Mouse (Mus musculus) monocyte, adult 2 months (primary cell): ENCODE measurements around the gene Ndufa1.
A peak's percentile ranks its signal among the peaks of the same experiment; 100 is the strongest.
"Not testable (repeated sequence)": the region's sequence is repeated elsewhere in the genome, so short reads cannot be mapped to it uniquely, and the experiment has no call there.

Experiments used
- DNase-seq, 2 experiments: peaks; one replicate each; pipeline ENCODE4 v3.0.0; 2022; ENCODE audit warnings: low spot score in 2 of 2, low read depth in 1 of 2

The Ndufa1 gene

DNA sequence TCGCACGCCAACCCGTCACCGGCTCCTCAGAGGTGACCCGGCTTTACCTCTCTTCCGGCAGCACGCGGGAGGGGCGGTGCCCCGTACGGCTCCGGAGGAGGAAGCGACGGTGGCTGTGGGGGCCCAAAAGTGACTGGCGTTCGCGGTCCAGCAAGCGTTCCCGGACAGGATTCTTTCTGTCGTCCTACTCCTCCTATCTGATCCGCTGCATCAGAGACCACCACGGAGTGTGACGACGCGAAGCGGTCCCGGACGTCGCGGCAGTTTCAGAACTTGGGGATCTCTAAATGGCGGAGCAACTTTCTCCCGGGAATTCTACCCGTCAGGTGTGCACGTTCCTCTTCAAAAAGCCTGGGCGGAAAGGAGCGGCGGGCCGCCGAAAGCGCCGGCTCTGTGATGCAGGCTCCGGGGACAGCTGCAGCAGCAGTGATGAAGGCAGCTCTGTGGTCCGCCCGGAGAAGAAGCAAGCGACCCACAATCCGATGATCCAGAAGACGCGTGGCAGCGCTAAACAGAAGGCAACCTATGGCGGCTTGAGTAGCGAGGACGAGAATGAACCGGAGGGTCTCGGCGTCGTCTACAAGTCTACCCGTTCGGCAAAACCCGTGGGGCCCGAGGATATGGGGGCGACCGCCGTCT is at the start of gene Ndufa1, which contains the start of gene Rnf113a1:
TSS of gene Ndufa1 (minus strand) at position 59 of the 639 bp plus-strand sequence.
TSS of gene Rnf113a1 (plus strand) at position 141 of the 639 bp plus-strand sequence.
- peak; percentile 3 to 26 for DNase-seq

DNA sequence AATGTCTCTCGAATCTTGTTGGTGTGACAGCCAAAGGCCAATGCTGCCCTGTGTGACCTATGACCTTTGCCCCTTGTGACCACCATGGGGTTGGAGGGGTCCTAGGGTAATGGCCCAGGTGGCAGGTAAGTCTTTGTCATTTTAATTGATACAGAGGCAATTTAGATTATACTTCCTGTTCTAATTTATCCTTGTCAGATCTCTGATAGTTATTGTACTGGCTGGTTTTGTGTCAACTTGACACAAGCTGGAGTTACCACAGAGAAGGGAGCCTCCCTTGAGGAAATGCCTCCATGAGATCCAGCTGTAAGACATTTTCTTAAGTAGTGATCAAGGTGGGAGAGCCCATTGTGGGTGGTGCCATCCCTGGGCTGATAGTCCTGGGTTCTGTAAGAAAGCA is 31.2 kb upstream of the Ndufa1 start, which contains the start of gene Rhox1:
TSS of gene Rhox1 (minus strand) at position 101 of the 400 bp plus-strand sequence.
- DNase-seq = not testable (repeated sequence)

DNA sequence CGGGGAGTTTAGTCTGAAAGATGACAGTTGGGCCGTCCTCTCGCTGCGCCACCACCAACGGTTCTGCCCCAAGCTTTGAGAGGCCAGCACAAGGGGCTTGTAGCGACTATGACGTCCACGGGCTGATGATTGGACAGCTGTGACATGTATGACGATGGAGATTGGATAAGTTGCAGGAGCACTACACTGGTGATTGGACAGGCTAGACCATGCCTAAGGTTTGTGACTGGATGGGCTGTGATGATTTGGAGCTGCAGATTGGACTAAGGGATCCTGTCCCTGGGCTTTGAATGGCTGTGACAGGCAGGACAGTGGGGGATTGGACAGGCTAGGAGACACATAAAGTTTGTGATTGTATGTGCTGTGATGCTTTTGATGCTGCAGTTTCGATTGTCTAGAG is 20.0 kb upstream of the Ndufa1 start, which contains the start of gene Gm9:
TSS of gene Gm9 (minus strand) at position 101 of the 400 bp plus-strand sequence.
- DNase-seq = no peak

DNA sequence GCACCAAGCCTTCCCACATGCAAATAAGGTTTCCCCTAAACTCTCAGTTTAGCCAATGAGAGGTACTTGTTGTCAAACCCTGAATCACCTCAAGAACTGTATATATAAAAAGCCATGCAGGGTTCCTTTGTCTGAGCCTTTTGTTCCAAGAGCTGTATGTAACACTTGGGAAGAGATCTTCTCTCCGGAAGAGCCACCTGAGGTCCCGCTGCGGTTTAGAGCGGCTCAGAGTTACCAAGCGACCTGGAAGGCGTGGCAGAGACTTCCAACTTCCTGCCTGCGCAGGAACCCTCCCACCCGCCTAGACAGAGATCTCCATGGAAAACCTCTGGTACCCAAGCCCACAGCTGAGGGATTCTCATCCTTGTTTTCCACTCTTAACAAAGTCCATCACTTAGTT is 7.7 kb upstream of the Ndufa1 start:
- no peak for DNase-seq

DNA sequence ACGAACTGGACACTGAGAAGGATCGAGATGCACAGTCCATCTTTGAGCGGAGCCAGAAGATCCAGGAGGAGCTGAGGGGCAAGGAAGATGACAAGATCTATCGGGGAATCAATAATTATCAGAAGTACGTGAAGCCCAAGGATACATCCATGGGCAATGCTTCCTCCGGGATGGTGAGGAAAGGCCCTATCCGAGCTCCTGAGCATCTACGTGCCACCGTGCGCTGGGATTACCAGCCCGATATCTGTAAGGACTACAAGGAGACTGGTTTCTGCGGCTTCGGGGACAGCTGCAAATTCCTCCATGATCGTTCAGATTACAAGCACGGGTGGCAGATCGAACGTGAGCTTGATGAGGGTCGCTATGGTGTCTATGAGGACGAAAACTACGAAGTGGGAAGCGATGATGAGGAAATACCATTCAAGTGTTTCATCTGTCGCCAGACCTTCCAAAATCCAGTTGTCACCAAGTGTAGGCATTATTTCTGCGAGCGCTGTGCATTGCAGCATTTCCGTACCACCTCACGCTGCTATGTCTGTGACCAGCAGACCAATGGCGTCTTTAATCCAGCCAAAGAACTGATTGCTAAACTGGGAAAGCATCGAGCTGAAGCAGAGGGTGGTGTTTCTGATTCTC is 899 bp upstream of the Ndufa1 start:
- DNase-seq = no peak

DNA sequence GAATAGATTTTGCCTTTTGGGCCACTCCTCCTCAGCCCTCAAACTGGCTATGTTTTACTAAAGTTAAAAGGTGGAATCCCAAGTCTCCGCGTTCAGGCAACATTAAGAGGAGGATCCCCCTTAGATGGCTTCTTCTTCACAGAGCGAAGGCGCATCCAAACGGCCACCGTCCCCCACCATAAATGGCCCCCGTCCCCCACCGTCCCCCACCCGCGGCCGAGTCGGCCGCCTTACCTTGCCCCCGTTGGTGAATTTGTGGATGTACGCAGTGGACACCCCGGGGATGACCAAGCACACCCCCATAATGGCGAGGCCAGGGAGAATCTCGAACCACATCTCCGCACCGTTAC is 233 bp downstream of the Ndufa1 start:
- no peak for DNase-seq

DNA sequence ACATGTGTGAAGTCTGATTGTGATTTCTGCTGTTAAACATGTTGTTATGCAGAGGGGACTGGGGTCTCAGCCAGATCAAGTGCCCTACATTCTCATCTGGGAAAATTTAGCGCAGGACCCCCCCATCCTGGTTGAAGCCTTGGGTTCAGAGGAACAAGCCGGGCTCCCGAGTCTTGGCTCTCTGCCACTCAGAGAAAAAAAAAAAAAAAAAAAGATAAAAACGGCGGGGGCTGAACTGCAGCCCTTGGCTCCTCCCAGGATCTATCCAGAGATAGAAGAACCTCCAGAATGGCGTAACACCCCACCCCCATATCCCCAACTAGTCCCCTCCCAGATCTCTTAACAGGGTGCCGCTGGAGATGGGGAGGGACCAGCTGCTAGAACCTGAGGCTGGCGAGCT is 6.6 kb downstream of the Ndufa1 start:
- DNase-seq = not testable (repeated sequence)

DNA sequence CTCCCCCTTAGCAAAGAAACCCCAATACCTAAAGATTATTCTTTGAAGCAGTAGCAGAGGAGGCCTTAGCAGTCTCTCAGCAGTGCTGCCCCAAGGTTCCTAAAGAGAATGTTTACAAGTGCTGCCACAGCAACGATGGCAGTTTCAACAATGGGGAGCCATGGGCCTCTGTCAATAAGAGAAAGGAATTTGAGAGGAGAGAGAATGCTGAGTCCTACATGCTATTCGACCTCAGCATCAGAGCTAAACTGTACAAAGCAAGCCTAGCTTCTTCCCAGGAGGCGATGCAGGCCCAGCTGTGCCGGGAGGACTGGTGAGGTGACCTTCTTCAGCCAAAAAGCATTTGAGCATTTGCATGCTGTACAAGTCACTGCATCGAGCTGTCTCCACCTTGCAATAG is 22.2 kb downstream of the Ndufa1 start, which contains the start of gene Akap14:
TSS of gene Akap14 (minus strand) at position 101 of the 400 bp plus-strand sequence.
- DNase-seq = no peak

DNA sequence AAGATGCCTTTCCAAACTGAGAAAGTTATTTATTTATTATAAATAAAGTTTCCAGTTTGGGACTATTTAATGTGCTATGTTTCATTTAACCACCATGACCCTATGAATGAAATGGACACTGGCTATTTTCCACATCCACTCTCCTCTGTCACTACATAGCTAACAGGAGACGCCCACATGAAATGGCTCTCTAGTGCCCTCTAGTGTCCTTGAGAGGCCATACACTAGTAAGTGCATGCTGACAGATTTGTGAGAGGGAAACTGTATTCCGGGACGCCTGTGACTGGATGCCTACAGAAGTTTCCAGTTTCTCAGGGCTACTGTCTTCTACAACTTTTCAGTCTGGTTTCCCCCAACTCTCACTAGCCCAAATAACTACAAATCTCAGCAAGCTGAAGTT is 23.9 kb downstream of the Ndufa1 start:
- no peak for DNase-seq

DNA sequence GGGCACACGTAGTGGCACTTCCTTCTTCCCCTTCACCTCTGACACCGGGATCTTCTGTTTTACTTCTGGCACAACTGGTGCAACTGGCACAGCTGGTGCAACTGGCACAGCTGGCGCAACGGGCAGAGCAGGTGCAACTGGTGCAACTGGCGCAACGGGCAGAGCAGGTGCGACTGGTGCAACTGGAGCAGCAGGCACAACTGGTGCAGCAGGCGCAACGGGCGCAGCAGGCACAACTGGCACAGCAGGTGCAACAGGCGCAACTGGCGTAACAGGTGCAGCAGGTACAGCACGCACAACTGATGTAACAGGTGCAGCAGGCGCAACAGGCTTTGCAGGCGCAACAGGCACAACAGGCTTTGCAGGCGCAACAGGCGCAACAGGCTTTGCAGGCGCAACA is 27.8 kb downstream of the Ndufa1 start:
- no peak for DNase-seq

DNA sequence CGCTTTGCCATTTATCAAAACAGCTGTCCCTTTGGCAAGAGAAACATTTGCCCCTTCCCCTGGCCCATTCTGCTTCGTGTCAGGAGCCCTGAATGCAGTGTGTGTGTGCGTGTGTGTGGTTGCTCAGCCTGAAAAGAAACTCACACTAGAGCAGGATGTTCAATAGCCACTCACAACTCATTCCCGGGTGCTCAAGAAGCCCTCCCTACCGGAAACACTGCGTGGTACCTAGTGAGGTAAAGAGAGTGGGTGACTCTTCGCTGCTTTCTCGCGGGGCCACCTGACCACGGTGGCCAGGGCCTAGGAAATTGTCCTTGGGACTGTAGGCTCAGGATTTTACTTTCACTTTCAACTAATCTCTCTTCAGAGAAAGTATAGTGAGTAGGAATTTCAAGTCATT is 29.8 kb downstream of the Ndufa1 start:
- no peak for DNase-seq

DNA sequence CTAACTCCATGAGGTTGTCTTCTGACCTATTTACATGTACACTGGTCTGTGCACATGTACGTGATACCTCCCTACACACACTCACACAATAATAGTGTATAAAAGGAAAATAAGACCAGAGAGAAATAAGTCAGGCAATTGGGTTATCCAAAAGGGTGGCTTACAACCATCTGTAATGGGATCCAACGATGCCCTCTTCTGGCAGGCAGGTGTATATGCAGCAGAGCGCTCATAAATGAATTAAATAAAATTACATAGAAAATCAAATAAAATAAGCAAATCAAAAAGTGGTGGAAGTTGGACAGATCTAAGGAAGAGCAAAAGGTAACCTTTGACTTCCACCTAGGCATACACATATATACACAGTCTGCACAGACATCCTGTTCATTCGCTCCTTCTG is 33.1 kb downstream of the Ndufa1 start:
- no peak for DNase-seq

DNA sequence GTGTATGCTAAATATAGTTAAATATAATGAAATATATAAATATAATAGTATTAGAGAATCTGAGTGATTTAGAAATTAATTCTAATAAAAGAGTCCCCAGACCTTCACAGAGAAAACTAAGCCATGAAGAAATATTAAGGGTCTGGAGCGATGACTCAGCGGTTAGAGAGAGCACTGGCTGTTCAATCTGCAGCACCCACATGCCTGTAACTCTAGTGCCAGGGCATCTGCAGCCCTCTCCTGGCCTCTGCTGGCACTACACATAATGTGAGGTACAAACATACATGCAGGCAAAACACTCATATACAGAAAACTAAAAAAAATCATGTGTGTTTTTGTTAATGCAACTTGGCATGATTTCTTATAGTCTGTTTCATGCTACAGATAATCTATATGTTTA is 46.0 kb downstream of the Ndufa1 start:
- DNase-seq = no peak

DNA sequence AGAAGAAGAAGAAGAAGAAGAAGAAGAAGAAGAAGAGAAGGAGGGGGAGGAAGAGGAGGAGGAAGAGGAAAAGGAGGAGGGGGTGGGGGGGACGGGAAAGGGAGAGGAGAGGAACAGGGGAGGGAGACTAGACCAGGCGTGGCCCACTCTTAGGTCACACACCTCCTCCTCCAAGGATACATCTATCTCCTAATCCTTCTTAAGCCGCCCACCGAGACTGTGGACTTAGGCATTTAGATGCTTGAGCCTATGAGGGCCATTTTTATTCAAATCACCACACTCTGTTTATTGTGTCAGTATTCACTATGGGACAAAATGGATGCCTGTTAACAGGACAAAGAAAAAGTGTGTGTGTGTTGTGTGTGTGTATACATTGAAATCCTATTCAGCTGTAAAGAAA is 46.5 kb downstream of the Ndufa1 start:
- DNase-seq = not testable (repeated sequence)

DNA sequence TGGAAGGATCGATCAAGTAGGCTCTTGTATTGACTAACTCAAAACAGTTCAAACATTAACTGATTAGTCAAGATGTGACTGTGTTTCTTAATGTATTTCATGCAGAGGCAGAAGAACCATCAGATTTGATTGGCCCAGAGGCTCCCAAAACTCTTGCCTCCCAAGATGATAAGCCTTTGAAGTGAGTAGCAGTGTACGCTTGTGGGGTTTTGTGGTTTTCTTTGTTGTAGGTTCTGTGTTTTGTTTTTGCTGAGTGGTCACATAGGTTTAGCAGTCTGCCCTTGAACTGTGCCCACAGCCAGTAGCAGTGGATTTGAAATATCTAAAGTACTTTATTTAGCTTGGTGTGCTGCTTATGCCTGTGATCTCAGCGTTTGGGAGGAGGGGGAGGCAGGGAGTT is 49.2 kb downstream of the Ndufa1 start:
- no peak for DNase-seq
